ENCODE assay signal across 8 mouse cellular contexts in genomic region chr17:45663106-45663919, GRCm38 (mm10). TPM values are rescaled to one million over a fixed set of nuclear protein-coding genes. Genes with fewer than 3 reads are reported as not detected.
DNase-seq lines count a peak whose midpoint lies in the region; ATAC-seq and TF ChIP-seq lines count a peak whose summit lies in the region.

No protein-coding gene starts in this region.

- TF ChIP-seq CTCF in thymus, adult 2 months (IDR thresholded peaks at IDR 0.05; ENCODE audit: borderline replicate concordance, control insufficient read depth, extremely low read depth, insufficient read depth, low read length, poor library complexity), result peak; percentile 96

- WGBS in forebrain, embryonic 11.5 days, result 25% methylated on average over 27 of the region's 27 CpGs
- 21% methylated on average over 27 of the region's 27 CpGs for WGBS in liver, embryonic 16.5 days (ENCODE audit: insufficient replicate concordance)
- 27% methylated on average over 27 of the region's 27 CpGs for WGBS in neural tube, embryonic 15.5 days
- WGBS in thymus, adult 2 months, result 32% methylated on average over 27 of the region's 27 CpGs

- no peaks in the 10 kb centered on the region for H3K9me3 ChIP-seq in forebrain, embryonic 11.5 days (ENCODE audit: control insufficient read depth, low read length)
- no peaks in the 10 kb centered on the region for H3K9me3 ChIP-seq in liver, embryonic 16.5 days (replicated peaks; ENCODE audit: control insufficient read depth, low read length)
- no peaks in the 10 kb centered on the region for H3K9me3 ChIP-seq in neural tube, embryonic 15.5 days (replicated peaks)

- no peaks in the 10 kb centered on the region for H3K27me3 ChIP-seq in forebrain, embryonic 11.5 days (ENCODE audit: control insufficient read depth, insufficient read depth, low read length)
- H3K27me3 ChIP-seq in liver, embryonic 16.5 days (ENCODE audit: control insufficient read depth, insufficient read depth, low read depth, low read length), result no peaks in the 10 kb centered on the region
- H3K27me3 ChIP-seq in neural tube, embryonic 15.5 days (replicated peaks), result no peaks in the 10 kb centered on the region
- H3K27me3 ChIP-seq in thymus, adult 2 months (ENCODE audit: control insufficient read depth, insufficient read depth, low read length), result no peaks in the 10 kb centered on the region

- no peak overlapping the region for H3K27ac ChIP-seq in forebrain, embryonic 11.5 days (ENCODE audit: low read depth, low read length)
- no peak overlapping the region for H3K27ac ChIP-seq in liver, embryonic 16.5 days (ENCODE audit: low read length)
- H3K27ac ChIP-seq in neural tube, embryonic 15.5 days (replicated peaks), result no peak overlapping the region
- H3K27ac ChIP-seq in thymus, adult 2 months (ENCODE audit: control insufficient read depth, insufficient read depth, low read length), result no peak overlapping the region

- H3K4me1 ChIP-seq in forebrain, embryonic 11.5 days (replicated peaks; ENCODE audit: control insufficient read depth, insufficient read depth, low read length), result no peaks in the 10 kb centered on the region
- no peaks in the 10 kb centered on the region; the same call in 1 of the 2 replicates for H3K4me1 ChIP-seq in liver, embryonic 16.5 days (ENCODE audit: control insufficient read depth, low read depth, low read length)
- peaks cover 3% of the 10 kb centered on the region; the same call in 1 of the 2 replicates for H3K4me1 ChIP-seq in neural tube, embryonic 15.5 days
- H3K4me1 ChIP-seq in thymus, adult 2 months (replicated peaks; ENCODE audit: control insufficient read depth, insufficient read depth, low read length), result no peaks in the 10 kb centered on the region

- DNase-seq in CD8-positive naive resting alpha-beta T cell, adult 2 months (ENCODE audit: low read depth in 2 of 2, low spot score in 2 of 2), result peak; percentile 71 to 75
- DNase-seq in c-Kit-positive CD71-negative TER-119-negative erythroid progenitor cells, embryonic 14.5 days (ENCODE audit: low read depth), result peak; percentile 67
- DNase-seq in forebrain, embryonic 11.5 days (ENCODE audit: low spot score), result peak; percentile 91
- peak; percentile 27 for DNase-seq in heart, postnatal 25 days (ENCODE audit: low spot score)
- peak; percentile 80 for DNase-seq in layer of hippocampus, adult 11-12 months (ENCODE audit: low spot score)
- DNase-seq in thymus, adult 2 months, result peak; percentile 78

- ATAC-seq in forebrain, embryonic 11.5 days (replicated peaks; ENCODE audit: low FRiP score), result peak; percentile 70
- peak; percentile 42 for ATAC-seq in liver, embryonic 16.5 days (ENCODE audit: low read depth)
- ATAC-seq in neural tube, embryonic 15.5 days (ENCODE audit: low FRiP score), result peak; percentile 55

- H3K4me3 ChIP-seq in forebrain, embryonic 11.5 days (ENCODE audit: low read depth, low read length), result no peak overlapping the region
- no peak overlapping the region for H3K4me3 ChIP-seq in liver, embryonic 16.5 days (ENCODE audit: low read depth, low read length)
- H3K4me3 ChIP-seq in neural tube, embryonic 15.5 days (replicated peaks), result no peak overlapping the region
- no peak overlapping the region for H3K4me3 ChIP-seq in thymus, adult 2 months (ENCODE audit: control insufficient read depth, insufficient read depth, low read length)

- TF ChIP-seq POLR2A in thymus, adult 2 months (IDR thresholded peaks at IDR 0.05; ENCODE audit: control insufficient read depth, extremely low read depth, insufficient read depth, low read length, poor library complexity), result no peak

- H3K36me3 ChIP-seq in forebrain, embryonic 11.5 days (ENCODE audit: control insufficient read depth, insufficient read depth, low read length), result no peaks in the 10 kb centered on the region; the same call in 1 of the 2 replicates
- no peaks in the 10 kb centered on the region; the same call in 1 of the 2 replicates for H3K36me3 ChIP-seq in liver, embryonic 16.5 days (ENCODE audit: control insufficient read depth, insufficient read depth)
- H3K36me3 ChIP-seq in neural tube, embryonic 15.5 days, result peaks cover 65% of the 10 kb centered on the region
- no peaks in the 10 kb centered on the region for H3K36me3 ChIP-seq in thymus, adult 2 months (ENCODE audit: control insufficient read depth, insufficient read depth, low read length)

- peak overlapping the region; percentile 21; the same call in 1 of the 2 replicates for H3K4me2 ChIP-seq in forebrain, embryonic 11.5 days (ENCODE audit: low read depth, low read length, severe bottlenecking)
- H3K4me2 ChIP-seq in liver, embryonic 16.5 days (ENCODE audit: low read depth, low read length), result peak overlapping the region; percentile 13; the same call in 1 of the 2 replicates
- H3K4me2 ChIP-seq in neural tube, embryonic 15.5 days, result peak overlapping the region; percentile 29; the same call in 1 of the 2 replicates

- intact Hi-C loops in heart, postnatal 25 days (cut with DNase I), result loop anchor here (1.0 kb wide), 1 partner anchor 54 kb away; no protein-coding TSS in a partner anchor

- no peak overlapping the region; the same call in 1 of the 2 replicates for H3K9ac ChIP-seq in forebrain, embryonic 11.5 days (ENCODE audit: low read length)
- no peak overlapping the region for H3K9ac ChIP-seq in liver, embryonic 16.5 days (ENCODE audit: low read depth, low read length)
- H3K9ac ChIP-seq in neural tube, embryonic 15.5 days (replicated peaks), result no peak overlapping the region

RNA-seq across cellular contexts. Expression of gene Capn11, which starts 4.2 kb away (rescaled TPM):
- 0.44 and 0.69 TPM in 2 replicates for polyA plus RNA-seq in forebrain, embryonic 11.5 days (2014; fragmentation: Nextera tagmentation; extraction: Ambion mirVana)
- not detected for total RNA-seq in heart, postnatal 25 days (2021)
- 0.08 and 0.41 TPM in 2 replicates for polyA plus RNA-seq in liver, embryonic 16.5 days (2015; fragmentation: Nextera tagmentation; extraction: Ambion mirVana)
- 0.77 and 1.2 TPM in 2 replicates for polyA plus RNA-seq in neural tube, embryonic 15.5 days (2015; fragmentation: Nextera tagmentation; extraction: Ambion mirVana)
- polyA plus RNA-seq in thymus, adult 2 months (2012; rRNA removed), result 0.09 and 0.11 TPM in 2 replicates

RNA-seq across cellular contexts. Expression of gene Mrpl14, which starts 22.8 kb away (rescaled TPM):
- polyA plus RNA-seq in forebrain, embryonic 11.5 days (2014; fragmentation: Nextera tagmentation; extraction: Ambion mirVana), result 107 and 108 TPM in 2 replicates
- total RNA-seq in heart, postnatal 25 days (2021), result 100 to 1,000 TPM; 132 to 139 TPM
- 94.4 and 99.9 TPM in 2 replicates for polyA plus RNA-seq in liver, embryonic 16.5 days (2015; fragmentation: Nextera tagmentation; extraction: Ambion mirVana)
- polyA plus RNA-seq in neural tube, embryonic 15.5 days (2015; fragmentation: Nextera tagmentation; extraction: Ambion mirVana), result 129 and 132 TPM in 2 replicates
- polyA plus RNA-seq in thymus, adult 2 months (2012; rRNA removed), result 164 and 173 TPM in 2 replicates

RNA-seq across cellular contexts. Expression of gene Tmem63b, which starts 23.4 kb away (rescaled TPM):
- polyA plus RNA-seq in forebrain, embryonic 11.5 days (2014; fragmentation: Nextera tagmentation; extraction: Ambion mirVana), result 49.8 and 54.5 TPM in 2 replicates
- total RNA-seq in heart, postnatal 25 days (2021), result 10 to 100 TPM; 83.5 to 86.1 TPM
- 8.2 and 10.0 TPM in 2 replicates for polyA plus RNA-seq in liver, embryonic 16.5 days (2015; fragmentation: Nextera tagmentation; extraction: Ambion mirVana)
- polyA plus RNA-seq in neural tube, embryonic 15.5 days (2015; fragmentation: Nextera tagmentation; extraction: Ambion mirVana), result 123 and 145 TPM in 2 replicates
- polyA plus RNA-seq in thymus, adult 2 months (2012; rRNA removed), result 119 TPM in 2 replicates

Comparison
In these comparisons a context has a peak if more than half of its experiments do, and no peak if none do; other contexts are left out.
1. DNase-seq: peak in every context shown above with its lines; median percentile 91 in forebrain, embryonic 11.5 days; 80 in layer of hippocampus, adult 11-12 months; 78 in thymus, adult 2 months; 73 in CD8-positive naive resting alpha-beta T cell, adult 2 months; 67 in c-Kit-positive CD71-negative TER-119-negative erythroid progenitor cells, embryonic 14.5 days; 27 in heart, postnatal 25 days.